Comparison of ENCODE assay signal across 17 mouse cellular contexts in the genomic region with DNA sequence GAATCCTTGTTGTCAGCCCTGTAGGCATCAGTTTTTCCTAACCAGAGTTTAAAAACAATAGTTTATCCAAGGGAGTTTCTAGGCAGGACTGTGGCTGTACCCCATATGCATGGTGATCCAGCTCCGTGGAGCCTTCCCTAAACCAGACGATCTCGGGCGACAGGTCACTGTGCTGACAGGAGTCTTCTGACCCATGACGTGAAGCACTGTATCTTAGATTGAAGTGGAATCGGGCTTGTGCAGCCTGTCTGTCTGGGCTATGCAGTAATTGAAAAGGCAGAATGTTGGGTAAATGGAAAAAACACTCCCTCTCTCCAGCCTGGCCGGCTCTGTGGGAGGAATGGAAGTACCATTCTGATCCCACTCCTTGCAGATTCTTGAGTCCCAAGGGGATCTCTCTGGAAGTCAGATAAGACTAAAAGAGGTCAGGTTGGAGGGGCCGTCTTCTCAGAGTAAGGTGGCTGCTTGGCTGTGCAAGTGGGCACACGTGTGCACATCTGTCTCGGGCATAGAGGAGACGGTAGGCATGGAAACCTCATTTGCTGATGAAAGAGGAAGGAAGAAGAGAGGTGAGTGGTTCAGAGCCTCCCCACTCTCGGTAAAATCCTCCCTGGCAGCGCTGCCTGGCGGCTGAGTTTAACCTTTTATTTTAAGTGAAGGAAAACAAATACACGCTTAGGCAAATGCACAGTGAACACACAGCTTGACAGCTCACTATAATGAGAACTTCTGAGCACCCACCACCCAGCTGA. TPM values are rescaled to one million over a fixed set of nuclear protein-coding genes. Genes with fewer than 3 reads are reported as not detected.
DNase-seq lines count a peak whose midpoint lies in the region; ATAC-seq and TF ChIP-seq lines count a peak whose summit lies in the region.
"Had no signal": no experiment of that assay in that cellular context is flagged by ENCODE, and none has a peak within 500 bp of the region (broad histone marks: within the 10 kb centered on the region; RNA-seq: fewer than 3 reads in every experiment).

No protein-coding gene starts in this region.

- H3K9me3 ChIP-seq in kidney, embryonic 15.5 days (replicated peaks): no peaks in the 10 kb centered on the region
- no peaks in the 10 kb centered on the region for H3K9me3 ChIP-seq in heart, embryonic 15.5 days (replicated peaks)
- H3K9me3 ChIP-seq in limb, embryonic 14.5 days (ENCODE audit: control insufficient read depth, low read length): no peaks in the 10 kb centered on the region
- H3K9me3 ChIP-seq: lung, embryonic 15.5 days; midbrain, embryonic 10.5 days had no signal

- H3K4me2 ChIP-seq in kidney, embryonic 15.5 days: no peak overlapping the region
- H3K4me2 ChIP-seq in heart, embryonic 15.5 days: peak overlapping the region; percentile 17; the same call in 1 of the 2 replicates
- no peak overlapping the region for H3K4me2 ChIP-seq in limb, embryonic 14.5 days (replicated peaks; ENCODE audit: low read depth, low read length, severe bottlenecking)
- H3K4me2 ChIP-seq: lung, embryonic 15.5 days had no signal

- H3K4me3 ChIP-seq in kidney, embryonic 15.5 days (replicated peaks): no peak overlapping the region
- no peak overlapping the region for H3K4me3 ChIP-seq in kidney, adult 2 months (ENCODE audit: insufficient read depth, low read depth, low read length)
- H3K4me3 ChIP-seq in heart, embryonic 15.5 days: no peak overlapping the region
- no peak overlapping the region for H3K4me3 ChIP-seq in limb, embryonic 14.5 days (replicated peaks; ENCODE audit: low read length)
- H3K4me3 ChIP-seq: lung, embryonic 15.5 days; midbrain, embryonic 10.5 days had no signal

- H3K9ac ChIP-seq in kidney, embryonic 15.5 days: no peak overlapping the region
- H3K9ac ChIP-seq in heart, embryonic 15.5 days: peak overlapping the region; percentile 7; the same call in 1 of the 2 replicates
- no peak overlapping the region for H3K9ac ChIP-seq in limb, embryonic 14.5 days (ENCODE audit: low read depth, low read length, severe bottlenecking)
- H3K9ac ChIP-seq: lung, embryonic 15.5 days had no signal

- H3K4me1 ChIP-seq in kidney, embryonic 15.5 days: peaks cover 12% of the 10 kb centered on the region
- no peaks in the 10 kb centered on the region for H3K4me1 ChIP-seq in kidney, adult 2 months (ENCODE audit: control insufficient read depth, insufficient read depth, low read length)
- peaks cover 38% of the 10 kb centered on the region for H3K4me1 ChIP-seq in heart, embryonic 15.5 days (replicated peaks)
- peaks cover 20% of the 10 kb centered on the region for H3K4me1 ChIP-seq in limb, embryonic 14.5 days (ENCODE audit: control insufficient read depth, insufficient read depth, low read length)

- TF ChIP-seq POLR2A in kidney, adult 2 months (IDR thresholded peaks at IDR 0.05; ENCODE audit: low read depth, low read length): no peak
- TF ChIP-seq POLR2A in limb, embryonic 14.5 days (IDR thresholded peaks at IDR 0.05; ENCODE audit: borderline replicate concordance, extremely low read depth, insufficient read depth, insufficient read length): no peak

- no peak for DNase-seq in kidney, adult 2 months
- no peak for DNase-seq in limb, embryonic 14.5 days (ENCODE audit: low spot score)
- DNase-seq in cerebellum, postnatal 25 days: no peak
- no peak for DNase-seq in natural killer cell, adult 2 months (ENCODE audit: low spot score in 2 of 2)
- no peak for DNase-seq in thymus, postnatal 0 days (ENCODE audit: low spot score)
- DNase-seq: embryo, embryonic 11 days; right cerebral cortex, postnatal 25 days; thymus, postnatal 14 days had no signal

- 0 out of 2 replicates have a peak overlapping the region, but pooled peaks have one; percentile 27 for H3K27ac ChIP-seq in kidney, embryonic 15.5 days
- no peak overlapping the region for H3K27ac ChIP-seq in kidney, adult 2 months (ENCODE audit: insufficient read depth, low read depth, low read length)
- H3K27ac ChIP-seq in heart, embryonic 15.5 days: peak overlapping the region; percentile 86
- H3K27ac ChIP-seq in limb, embryonic 14.5 days (replicated peaks; ENCODE audit: low read depth, low read length): 0 out of 2 replicates have a peak overlapping the region, but pooled peaks have one; percentile 33
- H3K27ac ChIP-seq: lung, embryonic 15.5 days; midbrain, embryonic 10.5 days had no signal

- no peak for ATAC-seq in kidney, embryonic 15.5 days (replicated peaks; ENCODE audit: low FRiP score)
- ATAC-seq in granulocyte monocyte progenitor cell, adult 5-6 weeks (replicated peaks; ENCODE audit: poor library complexity, severe bottlenecking): peak; percentile 26; the same call in 1 of the 2 replicates
- ATAC-seq in heart, embryonic 15.5 days (replicated peaks; ENCODE audit: insufficient number of reproducible peaks, insufficient read depth, low FRiP score, low read depth): 0 out of 2 replicates have a peak, but pooled peaks have one; percentile 49
- no peak for ATAC-seq in limb, embryonic 14.5 days (ENCODE audit: low FRiP score, low read depth)
- ATAC-seq: activated CD4-positive, CD25-positive, alpha-beta regulatory T cell, adult 4 months; CD4-positive, CD25-positive, alpha-beta regulatory T cell, adult 4 months; forebrain, embryonic 16.5 days; inflammation-experienced regulatory T-cells, adult 6 months had no signal

- WGBS in kidney, embryonic 15.5 days: 52% methylated on average over 15 of the region's 15 CpGs
- WGBS in kidney, adult 2 months: 58% methylated on average over 15 of the region's 15 CpGs
- 31% methylated on average over 15 of the region's 15 CpGs for WGBS in heart, embryonic 15.5 days
- 68% methylated on average over 15 of the region's 15 CpGs for WGBS in limb, embryonic 14.5 days

- H3K36me3 ChIP-seq in kidney, embryonic 15.5 days: no peaks in the 10 kb centered on the region
- H3K36me3 ChIP-seq in kidney, adult 2 months (ENCODE audit: control insufficient read depth, insufficient read depth, low read length): no peaks in the 10 kb centered on the region
- peaks cover 17% of the 10 kb centered on the region; the same call in 1 of the 2 replicates for H3K36me3 ChIP-seq in heart, embryonic 15.5 days
- H3K36me3 ChIP-seq in limb, embryonic 14.5 days (ENCODE audit: control insufficient read depth, insufficient read depth, low read length): peaks cover 9% of the 10 kb centered on the region
- H3K36me3 ChIP-seq: lung, embryonic 15.5 days had no signal

- TF ChIP-seq CTCF in kidney, adult 2 months (conservative IDR thresholded peaks at IDR 0.05; ENCODE audit: insufficient read depth, insufficient read length, low read depth, low read length): no peak

- no peaks in the 10 kb centered on the region for H3K27me3 ChIP-seq in kidney, embryonic 15.5 days
- H3K27me3 ChIP-seq in kidney, adult 2 months (replicated peaks; ENCODE audit: control insufficient read depth, insufficient read depth, low read length): no peaks in the 10 kb centered on the region
- no peaks in the 10 kb centered on the region for H3K27me3 ChIP-seq in heart, embryonic 15.5 days
- H3K27me3 ChIP-seq in limb, embryonic 14.5 days (ENCODE audit: control insufficient read depth, insufficient read depth, low read length): no peaks in the 10 kb centered on the region
- H3K27me3 ChIP-seq: lung, embryonic 15.5 days had no signal

RNA-seq across cellular contexts. Expression of a gene that starts 7.8 kb away (rescaled TPM):
- 10.9 and 12.0 TPM in 2 replicates for polyA plus RNA-seq in kidney, embryonic 15.5 days (2015; fragmentation: Nextera tagmentation; extraction: Ambion mirVana)
- polyA plus RNA-seq in kidney, adult 2 months (2012; rRNA removed): 4.2 and 5.4 TPM in 2 replicates
- total RNA-seq in granulocyte monocyte progenitor cell, adult 5-6 weeks (2014; fragmentation: Nextera tagmentation): not detected in 2 replicates
- total RNA-seq in granulocyte monocyte progenitor cell, adult 5-6 weeks (2017): 0.90 and 1.1 TPM in 2 replicates
- 28.7 and 35.2 TPM in 2 replicates for polyA plus RNA-seq in heart, embryonic 15.5 days (2015; fragmentation: Nextera tagmentation; extraction: Ambion mirVana)
- 50.4 and 57.7 TPM in 2 replicates for polyA plus RNA-seq in limb, embryonic 14.5 days (2012; rRNA removed)
- 50.6 and 59.1 TPM in 2 replicates for polyA plus RNA-seq in limb, embryonic 14.5 days (2014; fragmentation: Nextera tagmentation; extraction: Ambion mirVana)
- 1.7 and 2.7 TPM in 2 replicates for polyA plus RNA-seq in thymus, postnatal 0 days (2015; fragmentation: Nextera tagmentation; extraction: Ambion mirVana)
- polyA plus RNA-seq: activated CD4-positive, CD25-positive, alpha-beta regulatory T cell, adult 4 months; CD4-positive, CD25-positive, alpha-beta regulatory T cell, adult 4 months; inflammation-experienced regulatory T-cells, adult 6 months had no signal

Comparison
In these comparisons a context has a peak if more than half of its experiments do, and no peak if none do; other contexts are left out.
1. ATAC-seq: peak in granulocyte monocyte progenitor cell, adult 5-6 weeks (single experiment) and heart, embryonic 15.5 days (single experiment); none in kidney, embryonic 15.5 days (single experiment) and limb, embryonic 14.5 days (single experiment).